Mouse (Mus musculus): ENCODE measurements around the gene Ssr4. TPM values are rescaled to one million over a fixed set of nuclear protein-coding genes. Genes with fewer than 3 reads are reported as not detected.
"Not testable (repeated sequence)": the region's sequence is repeated elsewhere in the genome, so short reads cannot be mapped to it uniquely, and the experiment has no call there.

Ssr4 gene
- polyA plus RNA-seq (2014; fragmentation: Nextera tagmentation; extraction: Ambion mirVana) = 134 and 136 TPM in 2 replicates

DNA sequence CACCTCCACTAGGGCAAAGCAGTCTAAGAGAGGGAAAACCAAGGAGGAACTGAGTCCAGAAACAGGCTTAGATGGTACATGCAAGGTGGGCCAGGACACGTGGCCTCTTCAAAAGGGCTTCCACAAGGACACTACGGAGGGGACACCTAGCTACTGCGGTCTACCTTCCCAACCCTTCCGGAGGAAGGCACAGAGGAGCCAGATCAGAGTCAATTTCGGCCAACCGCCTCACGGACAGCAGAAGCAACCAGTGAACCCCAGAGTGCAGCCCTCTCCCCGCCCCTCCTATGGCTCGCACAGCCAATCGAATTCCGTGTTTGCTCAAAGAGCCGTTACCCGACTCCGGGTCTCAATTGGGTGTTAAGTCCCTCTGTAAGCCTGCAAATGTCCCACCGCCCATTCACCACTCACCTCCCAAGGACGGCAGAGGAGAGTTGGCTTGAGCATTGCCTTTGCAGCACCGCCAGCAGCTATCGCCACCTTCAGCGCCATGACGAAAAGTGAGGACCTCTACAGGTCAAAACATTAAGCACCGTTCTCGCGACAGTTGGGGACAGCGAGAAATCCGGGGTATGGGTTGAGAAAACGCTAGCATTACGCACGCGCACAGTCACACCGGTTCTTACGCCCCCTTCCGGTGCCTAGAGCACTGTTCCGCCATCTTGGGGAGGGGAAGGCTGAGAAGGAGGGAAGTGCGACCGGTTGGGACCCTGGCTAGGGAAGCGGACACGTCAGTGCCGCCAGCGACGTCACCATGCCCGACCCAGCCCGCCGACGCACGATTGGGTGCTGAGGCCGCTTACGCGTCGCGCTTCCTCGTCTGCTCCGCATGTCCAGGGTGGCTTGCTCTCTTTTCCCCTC is at the start of gene Ssr4, which contains the start of gene Idh3g:
Gene Ssr4 (plus strand): TSS at position 665 of the 861 bp plus-strand sequence.
Gene Idh3g (minus strand): TSS at position 534 of the 861 bp plus-strand sequence.
- H3K27ac ChIP-seq (ENCODE audit: low read depth, low read length) = peak within 1 kb of the TSS; percentile 72
- H3K9ac ChIP-seq (ENCODE audit: low read length) = peak within 1 kb of the TSS; percentile 69
- DNase-seq (ENCODE audit: low spot score) = peak; percentile 94
- ATAC-seq (ENCODE audit: insufficient read depth, low FRiP score, low TSS enrichment) = peak; percentile 98
- H3K27me3 ChIP-seq (ENCODE audit: control insufficient read depth, insufficient read depth, low read length) = no peaks in the 10 kb centered on the region
- H3K36me3 ChIP-seq (ENCODE audit: control insufficient read depth, insufficient read depth, low read length) = no peaks in the 10 kb centered on the region; the same call in 1 of the 2 replicates
- peaks cover 9% of the 10 kb centered on the region; the same call in 1 of the 2 replicates for H3K4me1 ChIP-seq (ENCODE audit: control insufficient read depth, insufficient read depth, low read length)
- WGBS = 20% methylated on average over 52 of the region's 52 CpGs
- no peaks in the 10 kb centered on the region for H3K9me3 ChIP-seq (ENCODE audit: control insufficient read depth, low read length)
- H3K4me3 ChIP-seq (ENCODE audit: low read depth, low read length) = peak within 1 kb of the TSS; percentile 52
- peak within 1 kb of the TSS; percentile 57 for H3K4me2 ChIP-seq (ENCODE audit: low read depth)

DNA sequence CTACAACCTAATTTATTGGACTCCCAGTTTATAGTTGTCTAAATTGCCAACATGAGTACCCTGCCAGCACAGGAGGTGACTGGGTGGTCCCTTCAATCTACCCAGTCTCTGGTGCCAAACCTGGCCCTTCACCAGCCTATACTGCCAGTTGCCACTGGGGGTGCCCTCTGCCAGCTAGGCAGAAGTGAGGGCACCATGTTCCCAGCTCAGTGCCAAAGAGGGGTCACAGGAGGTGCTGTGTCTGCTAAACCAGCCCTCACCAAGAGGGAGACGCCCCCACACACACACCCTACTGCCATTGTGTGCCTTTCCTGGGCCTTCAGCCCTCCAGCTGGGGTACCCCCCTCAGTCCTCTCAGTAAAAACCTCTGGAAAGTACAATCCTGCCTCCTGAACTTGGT is 48.7 kb upstream of the Ssr4 start:
- 50% methylated on average over 1 of the region's 1 CpGs for WGBS
- H3K4me1 ChIP-seq (ENCODE audit: control insufficient read depth, insufficient read depth, low read length) = no peaks in the 10 kb centered on the region

DNA sequence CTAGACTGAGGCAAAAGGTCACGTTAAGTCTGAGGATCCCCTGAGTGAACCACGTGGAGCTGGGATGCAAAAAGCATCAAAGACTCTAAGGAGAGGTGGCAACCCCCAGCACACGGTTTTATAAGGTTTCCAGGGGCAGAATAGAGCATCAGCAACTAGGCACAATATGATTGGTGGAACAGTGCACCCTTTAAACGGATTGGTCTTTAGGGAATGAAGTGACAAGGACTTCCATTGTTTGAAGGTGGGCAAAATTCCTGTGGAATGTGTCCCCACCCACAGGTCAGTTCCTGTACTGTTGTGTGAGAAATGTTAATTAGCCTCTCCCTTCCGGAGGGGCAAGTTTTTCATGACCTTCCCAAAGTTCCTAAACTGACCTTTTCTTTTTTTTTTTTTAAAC is 47.7 kb upstream of the Ssr4 start:
- Histone ChIP-seq H3K4me3 (ENCODE audit: low read depth, low read length) (no peak overlapping the region), H3K27ac (ENCODE audit: low read depth, low read length) (no peak overlapping the region), H3K4me2 (ENCODE audit: low read depth) (no peak overlapping the region), H3K27me3 (ENCODE audit: control insufficient read depth, insufficient read depth, low read length) (no peaks in the 10 kb centered on the region), H3K36me3 (ENCODE audit: control insufficient read depth, insufficient read depth, low read length) (no peaks in the 10 kb centered on the region), H3K9ac (ENCODE audit: low read length) (no peak overlapping the region), H3K9me3 (ENCODE audit: control insufficient read depth, low read length) (no peaks in the 10 kb centered on the region), H3K4me1 (ENCODE audit: control insufficient read depth, insufficient read depth, low read length) (no peaks in the 10 kb centered on the region)
- no peak for DNase-seq (ENCODE audit: low spot score)
- no peak for ATAC-seq (ENCODE audit: insufficient read depth, low FRiP score, low TSS enrichment)
- WGBS = 62% methylated on average over 5 of the region's 5 CpGs

More for the DNA sequence above, 48.7 kb upstream of the Ssr4 start:
- Histone ChIP-seq H3K36me3 (ENCODE audit: control insufficient read depth, insufficient read depth, low read length) (no peaks in the 10 kb centered on the region), H3K4me2 (ENCODE audit: low read depth) (no peak overlapping the region), H3K27ac (ENCODE audit: low read depth, low read length) (no peak overlapping the region), H3K27me3 (ENCODE audit: control insufficient read depth, insufficient read depth, low read length) (no peaks in the 10 kb centered on the region), H3K4me3 (ENCODE audit: low read depth, low read length) (no peak overlapping the region), H3K9ac (ENCODE audit: low read length) (no peak overlapping the region), H3K9me3 (ENCODE audit: control insufficient read depth, low read length) (no peaks in the 10 kb centered on the region)
- ATAC-seq (ENCODE audit: insufficient read depth, low FRiP score, low TSS enrichment) (no peak), DNase-seq (ENCODE audit: low spot score) (no peak)

DNA sequence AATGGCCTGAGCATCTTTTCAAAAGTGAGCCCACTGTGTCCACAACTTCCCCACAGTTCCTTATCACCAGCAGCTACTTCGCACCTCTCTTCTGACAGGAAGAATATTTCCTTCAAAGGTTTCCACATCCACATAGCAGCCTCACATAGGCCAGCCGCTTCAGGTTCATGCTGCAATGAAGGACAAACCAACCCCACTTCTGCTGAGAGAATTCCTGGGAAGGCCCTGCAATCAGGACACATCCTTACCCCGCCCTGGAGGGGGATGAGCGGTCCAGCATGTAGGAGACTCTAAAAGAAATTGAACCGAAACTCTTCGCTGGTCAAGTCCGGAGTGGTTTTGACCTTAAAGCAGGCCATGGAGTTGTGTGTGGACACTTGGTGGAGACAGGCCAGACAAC is 47.0 kb upstream of the Ssr4 start:
- H3K27me3 ChIP-seq (ENCODE audit: control insufficient read depth, insufficient read depth, low read length); H3K4me1 ChIP-seq (ENCODE audit: control insufficient read depth, insufficient read depth, low read length); DNase-seq (ENCODE audit: low spot score); H3K4me3 ChIP-seq (ENCODE audit: low read depth, low read length); ATAC-seq (ENCODE audit: insufficient read depth, low FRiP score, low TSS enrichment); H3K27ac ChIP-seq (ENCODE audit: low read depth, low read length); H3K9ac ChIP-seq (ENCODE audit: low read length); H3K9me3 ChIP-seq (ENCODE audit: control insufficient read depth, low read length); H3K4me2 ChIP-seq (ENCODE audit: low read depth); H3K36me3 ChIP-seq (ENCODE audit: control insufficient read depth, insufficient read depth, low read length): not testable (repeated sequence)
- WGBS = 90% methylated on average over 7 of the region's 7 CpGs

DNA sequence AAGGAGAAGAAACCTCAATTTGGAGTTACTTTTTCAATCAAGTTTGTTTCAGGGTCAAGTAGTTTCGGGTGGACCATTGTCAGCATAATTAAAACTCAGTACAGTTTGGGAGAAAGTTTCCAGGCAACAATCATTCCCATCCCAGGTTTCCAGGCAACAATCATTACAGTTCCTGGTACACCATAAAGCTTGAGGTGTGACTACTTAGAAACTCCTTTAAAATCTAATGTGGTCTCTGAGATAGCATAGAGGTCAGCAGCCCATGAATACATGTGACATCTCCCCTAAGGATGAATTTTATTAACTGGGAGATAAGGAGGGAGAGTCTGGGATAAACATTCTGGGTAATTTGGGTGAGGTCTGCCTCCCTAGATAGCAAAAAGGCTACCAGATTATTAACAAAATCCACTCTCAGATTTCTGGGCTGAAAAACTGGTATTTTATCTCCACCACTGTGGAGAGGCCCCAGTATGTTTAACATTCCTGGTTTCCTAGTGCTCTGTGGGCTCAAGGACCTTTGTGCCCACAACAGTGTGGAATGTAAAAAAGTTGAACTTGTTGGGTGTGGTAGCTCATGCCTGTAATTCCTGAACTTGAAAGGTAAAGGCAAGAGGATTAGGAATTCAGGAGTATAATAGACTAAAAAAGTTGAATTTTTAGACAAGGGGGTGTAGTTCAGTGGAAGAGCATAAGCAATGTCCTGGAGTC is 41.9 kb upstream of the Ssr4 start:
- H3K4me3 ChIP-seq (ENCODE audit: low read depth, low read length) = no peak overlapping the region
- no peaks in the 10 kb centered on the region for H3K4me1 ChIP-seq (ENCODE audit: control insufficient read depth, insufficient read depth, low read length)
- DNase-seq (ENCODE audit: low spot score) = no peak
- H3K27me3 ChIP-seq (ENCODE audit: control insufficient read depth, insufficient read depth, low read length) = no peaks in the 10 kb centered on the region
- no peak overlapping the region for H3K9ac ChIP-seq (ENCODE audit: low read length)
- no peaks in the 10 kb centered on the region for H3K9me3 ChIP-seq (ENCODE audit: control insufficient read depth, low read length)
- WGBS = 100% methylated on average over 1 of the region's 1 CpGs
- H3K27ac ChIP-seq (ENCODE audit: low read depth, low read length) = no peak overlapping the region
- no peaks in the 10 kb centered on the region for H3K36me3 ChIP-seq (ENCODE audit: control insufficient read depth, insufficient read depth, low read length)
- ATAC-seq (ENCODE audit: insufficient read depth, low FRiP score, low TSS enrichment) = no peak
- no peak overlapping the region for H3K4me2 ChIP-seq (ENCODE audit: low read depth)

DNA sequence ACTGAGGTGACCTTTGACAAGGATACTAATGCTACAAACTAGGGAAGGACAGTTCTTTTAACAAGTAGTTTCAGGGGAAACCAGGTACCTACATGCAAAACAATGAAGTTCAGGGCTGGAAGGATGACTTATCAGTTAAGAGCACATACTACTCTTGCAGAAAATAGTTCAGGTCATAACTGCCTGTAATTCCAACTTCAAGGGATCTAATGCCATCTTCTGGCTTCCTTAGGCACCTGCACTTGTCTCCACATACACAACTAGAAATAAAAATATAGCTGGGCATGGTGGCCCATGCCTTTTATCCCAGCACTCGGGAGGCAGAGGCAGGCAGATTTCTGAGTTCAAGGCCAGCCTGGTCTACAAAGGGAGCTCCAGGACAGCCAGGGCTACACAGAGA is 37.9 kb upstream of the Ssr4 start:
- no peaks in the 10 kb centered on the region for H3K27me3 ChIP-seq (ENCODE audit: control insufficient read depth, insufficient read depth, low read length)
- H3K27ac ChIP-seq (ENCODE audit: low read depth, low read length) = no peak overlapping the region
- H3K4me1 ChIP-seq (ENCODE audit: control insufficient read depth, insufficient read depth, low read length) = no peaks in the 10 kb centered on the region
- H3K4me3 ChIP-seq (ENCODE audit: low read depth, low read length) = no peak overlapping the region
- no peak overlapping the region for H3K4me2 ChIP-seq (ENCODE audit: low read depth)
- WGBS = 100% methylated on average over 1 of the region's 1 CpGs
- no peak for ATAC-seq (ENCODE audit: insufficient read depth, low FRiP score, low TSS enrichment)
- H3K9ac ChIP-seq (ENCODE audit: low read length) = no peak overlapping the region
- H3K36me3 ChIP-seq (ENCODE audit: control insufficient read depth, insufficient read depth, low read length) = no peaks in the 10 kb centered on the region
- no peak for DNase-seq (ENCODE audit: low spot score)
- H3K9me3 ChIP-seq (ENCODE audit: control insufficient read depth, low read length) = no peaks in the 10 kb centered on the region

DNA sequence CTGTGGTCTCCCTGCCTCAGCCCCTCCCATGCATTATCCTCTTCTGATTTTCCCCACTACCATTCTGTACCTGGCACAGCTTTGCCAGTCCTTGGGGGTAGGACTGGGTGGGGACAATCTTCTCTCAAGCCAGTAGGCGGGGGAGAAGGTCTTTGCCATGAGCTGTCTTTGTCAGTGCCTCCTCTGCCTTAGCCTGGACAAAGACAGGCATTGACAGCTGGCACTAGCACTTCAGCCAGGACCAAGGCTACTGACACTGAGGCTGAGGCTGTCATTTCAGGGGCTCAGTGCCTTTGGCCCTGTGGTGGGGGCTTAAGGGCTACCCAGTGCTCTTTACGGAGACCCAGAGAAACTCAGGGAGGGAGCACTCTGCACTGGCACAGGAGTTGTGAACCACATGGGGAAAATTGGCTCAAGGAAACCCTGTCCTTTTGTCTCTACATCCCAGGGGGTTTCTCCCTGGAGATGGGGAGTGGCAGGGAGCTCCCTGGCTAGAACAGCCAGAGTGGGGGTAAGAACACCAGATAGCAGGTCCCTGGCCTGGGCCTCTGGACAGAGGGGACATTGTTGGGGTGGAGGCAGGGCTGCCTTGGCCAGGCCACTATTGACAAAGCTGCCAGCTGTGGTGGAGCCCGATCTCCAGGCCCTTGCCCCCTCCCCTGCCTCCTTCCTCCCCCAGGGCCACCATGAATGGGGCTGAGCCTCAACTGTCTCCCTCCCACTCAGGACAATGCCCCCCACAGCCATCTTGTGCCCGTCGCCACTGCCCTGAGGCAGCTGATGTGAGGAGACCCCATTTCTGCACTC is 30.3 kb upstream of the Ssr4 start, which contains the start of gene Plxnb3:
Gene Plxnb3 (plus strand): TSS at position 757 of the 807 bp plus-strand sequence.
- WGBS = 71% methylated on average over 5 of the region's 5 CpGs

DNA sequence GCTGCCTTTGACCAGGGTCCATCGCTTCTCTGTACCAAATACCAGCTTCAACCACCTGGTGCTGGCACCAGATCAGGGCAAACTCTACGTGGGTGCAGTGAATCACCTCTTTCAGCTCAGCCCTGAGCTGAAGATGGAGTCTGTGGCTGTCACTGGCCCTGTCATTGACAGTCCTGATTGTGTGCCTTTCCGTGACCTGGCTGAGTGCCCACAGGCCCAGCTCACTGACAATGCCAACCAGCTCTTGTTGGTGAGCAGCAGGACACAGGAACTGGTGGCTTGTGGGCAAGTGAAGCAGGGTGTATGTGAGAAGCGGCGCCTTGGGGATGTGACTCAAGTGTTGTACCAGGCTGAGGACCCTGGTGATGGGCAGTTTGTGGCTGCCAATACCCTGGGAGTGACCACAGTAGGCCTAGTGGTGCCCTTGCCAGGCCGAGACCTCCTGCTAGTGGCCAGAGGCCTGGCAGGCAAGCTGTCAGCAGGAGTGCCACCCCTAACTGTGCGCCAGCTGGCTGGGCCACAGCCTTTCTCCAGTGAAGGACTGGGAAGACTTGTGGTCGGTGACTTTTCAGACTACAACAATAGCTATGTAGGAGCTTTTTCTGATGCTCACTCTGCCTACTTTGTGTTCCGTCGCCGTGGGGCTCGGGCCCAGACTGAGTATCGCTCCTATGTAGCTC is 28.1 kb upstream of the Ssr4 start:
- Histone ChIP-seq H3K9me3 (ENCODE audit: control insufficient read depth, low read length) (no peaks in the 10 kb centered on the region), H3K4me2 (ENCODE audit: low read depth) (no peak overlapping the region), H3K27ac (ENCODE audit: low read depth, low read length) (no peak overlapping the region), H3K4me1 (ENCODE audit: control insufficient read depth, insufficient read depth, low read length) (no peaks in the 10 kb centered on the region), H3K9ac (ENCODE audit: low read length) (no peak overlapping the region), H3K27me3 (ENCODE audit: control insufficient read depth, insufficient read depth, low read length) (no peaks in the 10 kb centered on the region), H3K36me3 (ENCODE audit: control insufficient read depth, insufficient read depth, low read length) (no peaks in the 10 kb centered on the region), H3K4me3 (ENCODE audit: low read depth, low read length) (no peak overlapping the region)
- ATAC-seq (ENCODE audit: insufficient read depth, low FRiP score, low TSS enrichment) = no peak
- no peak for DNase-seq (ENCODE audit: low spot score)
- WGBS = 85% methylated on average over 13 of the region's 13 CpGs

More for the DNA sequence above, 30.3 kb upstream of the Ssr4 start, which contains the start of gene Plxnb3:
- no peak within 1 kb of the TSS for H3K4me3 ChIP-seq (ENCODE audit: low read depth, low read length)
- H3K4me2 ChIP-seq (ENCODE audit: low read depth) = no peak within 1 kb of the TSS
- ATAC-seq (ENCODE audit: insufficient read depth, low FRiP score, low TSS enrichment) (no peak), DNase-seq (ENCODE audit: low spot score) (no peak)
- no peaks in the 10 kb centered on the region for H3K9me3 ChIP-seq (ENCODE audit: control insufficient read depth, low read length)
- no peak within 1 kb of the TSS for H3K27ac ChIP-seq (ENCODE audit: low read depth, low read length)
- no peaks in the 10 kb centered on the region for H3K36me3 ChIP-seq (ENCODE audit: control insufficient read depth, insufficient read depth, low read length)
- H3K27me3 ChIP-seq (ENCODE audit: control insufficient read depth, insufficient read depth, low read length) = no peaks in the 10 kb centered on the region
- H3K9ac ChIP-seq (ENCODE audit: low read length) = no peak within 1 kb of the TSS
- H3K4me1 ChIP-seq (ENCODE audit: control insufficient read depth, insufficient read depth, low read length) = no peaks in the 10 kb centered on the region

Data from neural tube, embryonic 11.5 days (tissue).